Mouse (Mus musculus) midbrain, postnatal 0 days (tissue): ENCODE data around the gene Olfr1170. TPM values are rescaled to one million over a fixed set of nuclear protein-coding genes. Genes with fewer than 3 reads are reported as not detected.

ENCODE experiments used
- ATAC-seq: fragments of 200-750 bp; cut with Nextera tagmentation; 2 replicates; pipeline ENCODE4 v1.8.0; 2017; ENCODE audit warnings: moderate number of reproducible peaks, mild to moderate bottlenecking, moderate TSS enrichment, moderate library complexity; ENCODE audit not compliant: low FRiP score
- DNase-seq: peaks from one replicate; pipeline ENCODE4 v3.0.0-alpha.2; 2015; ENCODE audit warnings: low spot score
- H3K27ac ChIP-seq: fragments of 300-500 bp; sonication (generic); 2 replicates; pipeline ENCODE4 v1.5.1; 2014; ENCODE audit warnings: low read depth, mild to moderate bottlenecking, low read length, mixed read lengths
- H3K27me3 ChIP-seq: fragments of 300-500 bp; sonication (generic); 2 replicates; pipeline ENCODE4 v1.6.1; 2014; ENCODE audit warnings: low read length, control low read depth, mixed read lengths; ENCODE audit not compliant: insufficient read depth
- H3K36me3 ChIP-seq: fragments of 300-500 bp; sonication (generic); 2 replicates; pipeline ENCODE4 v1.6.1; 2014; ENCODE audit warnings: low read length, control low read depth, mixed read lengths; ENCODE audit not compliant: insufficient read depth
- H3K4me1 ChIP-seq: fragments of 300-500 bp; sonication (generic); 2 replicates; pipeline ENCODE4 v1.6.1; 2014; ENCODE audit warnings: mild to moderate bottlenecking, control low read depth, antibody characterized with exemption, low read length, mixed read lengths; ENCODE audit not compliant: insufficient read depth
- H3K4me2 ChIP-seq: fragments of 300-500 bp; sonication (generic); 2 replicates; pipeline ENCODE4 v1.6.1; 2014; ENCODE audit warnings: low read depth, mild to moderate bottlenecking, low read length, mixed read lengths; ENCODE audit not compliant: poor library complexity, severe bottlenecking
- H3K4me3 ChIP-seq: fragments of 300-500 bp; sonication (generic); 2 replicates; pipeline ENCODE4 v1.5.1; 2014; ENCODE audit warnings: low read depth, mild to moderate bottlenecking, low read length, moderate library complexity
- H3K9ac ChIP-seq: fragments of 300-500 bp; sonication (generic); replicated peaks from 2 replicates; pipeline ENCODE4 v1.6.1; 2014; ENCODE audit warnings: mild to moderate bottlenecking, low read length, moderate library complexity, mixed read lengths; ENCODE audit not compliant: poor library complexity, severe bottlenecking
- H3K9me3 ChIP-seq: fragments of 300-500 bp; sonication (generic); 2 replicates; pipeline ENCODE4 v1.6.1; 2016; ENCODE audit warnings: low read length, control low read depth
- CTCF ChIP-seq: IDR thresholded peaks from 2 replicates; pipeline ENCODE4 v1.5.1; 2016; ENCODE audit warnings: antibody characterized with exemption, mild to moderate bottlenecking
- WGBS: fragments of 180-500 bp; shearing (Covaris S2); extraction: QIAGEN DNeasy Blood & Tissue Kit; methylation state at CpG from one replicate; pipeline ENCODE4 v1.1.7; 2014; 5-methylcytosine and 5-hydroxymethylcytosine counted together
- polyA plus RNA-seq: library from polyadenylated mRNA; unstranded; fragments of >200 nt; fragmentation: Nextera tagmentation; extraction: Ambion mirVana; gene quantifications from 2 replicates; pipeline ENCODE4 v1.2.1, GENCODE M21; 2015
- total RNA-seq: library from RNA; depleted of rRNA; stranded (reverse); fragments of >200 nt; gene quantifications from 2 replicates; pipeline ENCODE4 v1.2.3, GENCODE M21; 2014; rRNA removed

Gene Olfr1170
- total RNA-seq (not detected in 2 replicates), polyA plus RNA-seq (not detected in 2 replicates)

- WGBS = 93% methylated on average over 1 of the region's 1 CpGs
- no peaks in the 10 kb centered on the region for H3K4me1 ChIP-seq
- TF ChIP-seq CTCF = no peak
Observed at GRCm38 (mm10) chr2:88228234-88228633, at the start of gene Olfr1170. Olfr1170 (minus strand) TSS chr2:88228334.

GRCm38 (mm10) chr2:88220784-88221183 lies 7.3 kb downstream of the Olfr1170 start:
- no peak for ATAC-seq
- no peak for TF ChIP-seq CTCF
- Histone ChIP-seq H3K9me3 (no peaks in the 10 kb centered on the region), H3K9ac (no peak overlapping the region), H3K36me3 (no peaks in the 10 kb centered on the region), H3K4me3 (no peak overlapping the region), H3K27ac (no peak overlapping the region), H3K27me3 (no peaks in the 10 kb centered on the region), H3K4me2 (no peak overlapping the region), H3K4me1 (no peaks in the 10 kb centered on the region)
- 90% methylated on average over 1 of the region's 1 CpGs for WGBS
- no peak for DNase-seq

More at GRCm38 (mm10) chr2:88228234-88228633, at the start of gene Olfr1170:
- ATAC-seq (no peak), DNase-seq (no peak)
- Histone ChIP-seq H3K9me3 (no peaks in the 10 kb centered on the region), H3K9ac (no peak within 1 kb of the TSS), H3K4me2 (no peak within 1 kb of the TSS), H3K36me3 (no peaks in the 10 kb centered on the region), H3K27me3 (no peaks in the 10 kb centered on the region), H3K4me3 (no peak within 1 kb of the TSS), H3K27ac (no peak within 1 kb of the TSS)

- no peaks in the 10 kb centered on the region for H3K27me3 ChIP-seq
- no peaks in the 10 kb centered on the region for H3K9me3 ChIP-seq
- no peak within 1 kb of the TSS for H3K4me2 ChIP-seq
- H3K4me1 ChIP-seq = no peaks in the 10 kb centered on the region
- H3K9ac ChIP-seq = no peak within 1 kb of the TSS
- H3K4me3 ChIP-seq = no peak within 1 kb of the TSS
- WGBS = 83% methylated on average over 2 of the region's 2 CpGs
- no peak for DNase-seq
- H3K27ac ChIP-seq = no peak within 1 kb of the TSS
- ATAC-seq = no peak
- TF ChIP-seq CTCF = no peak
- no peaks in the 10 kb centered on the region for H3K36me3 ChIP-seq
Observed at GRCm38 (mm10) chr2:88181580-88181979, 46.6 kb downstream of the Olfr1170 start, which contains the start of gene Olfr1168. Olfr1168 (plus strand) TSS chr2:88181880.

Other genes starting within 250 kb of the Olfr1170 start
- not detected in 2 replicates for gene Olfr1158, start 238.2 kb downstream of the Olfr1170 start, total RNA-seq
- gene Olfr1158, start 238.2 kb downstream of the Olfr1170 start, polyA plus RNA-seq = not detected in 2 replicates
- gene Olfr1160, start 220.1 kb downstream of the Olfr1170 start, total RNA-seq = not detected in 2 replicates
- not detected in 2 replicates for gene Olfr1160, start 220.1 kb downstream of the Olfr1170 start, polyA plus RNA-seq
- gene Olfr1161, start 205.6 kb downstream of the Olfr1170 start, total RNA-seq = not detected in 2 replicates
- not detected in 2 replicates for gene Olfr1161, start 205.6 kb downstream of the Olfr1170 start, polyA plus RNA-seq
- not detected in 2 replicates for gene Olfr73, start 190.6 kb downstream of the Olfr1170 start, total RNA-seq
- not detected in 2 replicates for gene Olfr73, start 190.6 kb downstream of the Olfr1170 start, polyA plus RNA-seq
- not detected in 2 replicates for gene Olfr1162, start 177.2 kb downstream of the Olfr1170 start, total RNA-seq
- not detected in 2 replicates for gene Olfr1162, start 177.2 kb downstream of the Olfr1170 start, polyA plus RNA-seq
- gene Olfr1163, start 156.5 kb downstream of the Olfr1170 start, total RNA-seq = not detected in 2 replicates
- not detected in 2 replicates for gene Olfr1163, start 156.5 kb downstream of the Olfr1170 start, polyA plus RNA-seq
- not detected in 2 replicates for gene Olfr1164, start 134.4 kb downstream of the Olfr1170 start, total RNA-seq
- not detected in 2 replicates for gene Olfr1164, start 134.4 kb downstream of the Olfr1170 start, polyA plus RNA-seq
- not detected in 2 replicates for gene Olfr1166, start 100.1 kb downstream of the Olfr1170 start, total RNA-seq
- not detected in 2 replicates for gene Olfr1166, start 100.1 kb downstream of the Olfr1170 start, polyA plus RNA-seq
- not detected in 2 replicates for gene Olfr1167, start 73.1 kb downstream of the Olfr1170 start, total RNA-seq
- gene Olfr1167, start 73.1 kb downstream of the Olfr1170 start, polyA plus RNA-seq = not detected in 2 replicates
- not detected in 2 replicates for gene Olfr1168, start 46.5 kb downstream of the Olfr1170 start, total RNA-seq
- not detected in 2 replicates for gene Olfr1168, start 46.5 kb downstream of the Olfr1170 start, polyA plus RNA-seq
- gene Olfr1173, start 51.5 kb upstream of the Olfr1170 start, total RNA-seq = not detected in 2 replicates
- gene Olfr1173, start 51.5 kb upstream of the Olfr1170 start, polyA plus RNA-seq = not detected in 2 replicates
- not detected in 2 replicates for gene Olfr1174-ps, start 86.8 kb upstream of the Olfr1170 start, total RNA-seq
- gene Olfr1174-ps, start 86.8 kb upstream of the Olfr1170 start, polyA plus RNA-seq = not detected in 2 replicates
- not detected in 2 replicates for gene Olfr1175-ps, start 98.9 kb upstream of the Olfr1170 start, total RNA-seq
- gene Olfr1175-ps, start 98.9 kb upstream of the Olfr1170 start, polyA plus RNA-seq = not detected in 2 replicates
- gene Olfr1176, start 108.4 kb upstream of the Olfr1170 start, total RNA-seq = not detected in 2 replicates
- gene Olfr1176, start 108.4 kb upstream of the Olfr1170 start, polyA plus RNA-seq = not detected in 2 replicates
- not detected in 2 replicates for gene Olfr1177-ps, start 118.2 kb upstream of the Olfr1170 start, total RNA-seq
- gene Olfr1177-ps, start 118.2 kb upstream of the Olfr1170 start, polyA plus RNA-seq = not detected in 2 replicates
- not detected in 2 replicates for gene Olfr1178, start 158.7 kb upstream of the Olfr1170 start, total RNA-seq
- not detected in 2 replicates for gene Olfr1178, start 158.7 kb upstream of the Olfr1170 start, polyA plus RNA-seq
- not detected in 2 replicates for gene Olfr1179, start 178.1 kb upstream of the Olfr1170 start, total RNA-seq
- gene Olfr1179, start 178.1 kb upstream of the Olfr1170 start, polyA plus RNA-seq = not detected in 2 replicates
- gene Olfr1180, start 190.8 kb upstream of the Olfr1170 start, total RNA-seq = not detected in 2 replicates
- not detected in 2 replicates for gene Olfr1180, start 190.8 kb upstream of the Olfr1170 start, polyA plus RNA-seq
- not detected in 2 replicates for gene Olfr1181, start 197.8 kb upstream of the Olfr1170 start, total RNA-seq
- not detected in 2 replicates for gene Olfr1181, start 197.8 kb upstream of the Olfr1170 start, polyA plus RNA-seq
- gene Gm13757, start 220.8 kb upstream of the Olfr1170 start, total RNA-seq = not detected in 2 replicates
- gene Gm13757, start 220.8 kb upstream of the Olfr1170 start, polyA plus RNA-seq = not detected in 2 replicates
- gene Olfr1183, start 226.5 kb upstream of the Olfr1170 start, total RNA-seq = not detected in 2 replicates
- gene Olfr1183, start 226.5 kb upstream of the Olfr1170 start, polyA plus RNA-seq = not detected in 2 replicates